Mouse (Mus musculus) small intestine, adult 2 months (tissue): ENCODE measurements around the gene Ccdc183.

Experiments
- CTCF ChIP-seq: fragments of 200-500 bp; IDR thresholded peaks from 2 replicates; pipeline ENCODE4 v1.5.1; 2012; ENCODE audit warnings: low read depth, mild to moderate bottlenecking, control low read depth, inconsistent platforms, low read length, moderate library complexity, mixed read lengths; ENCODE audit not compliant: insufficient replicate concordance, insufficient read length; ENCODE audit errors: extremely low read depth
- POLR2A ChIP-seq: fragments of 200-500 bp; IDR thresholded peaks from 2 replicates; pipeline ENCODE4 v1.6.1; 2012; ENCODE audit warnings: low read depth, mild to moderate bottlenecking, control low read depth, inconsistent platforms, low read length, moderate library complexity

- TF ChIP-seq CTCF (peak; percentile 48; the same call in 1 of the 2 replicates), POLR2A (no peak)
Observed at GRCm38 (mm10) chr2:25663511-25663910, 46.0 kb upstream of the Ccdc183 start.
